In the genomic region with DNA sequence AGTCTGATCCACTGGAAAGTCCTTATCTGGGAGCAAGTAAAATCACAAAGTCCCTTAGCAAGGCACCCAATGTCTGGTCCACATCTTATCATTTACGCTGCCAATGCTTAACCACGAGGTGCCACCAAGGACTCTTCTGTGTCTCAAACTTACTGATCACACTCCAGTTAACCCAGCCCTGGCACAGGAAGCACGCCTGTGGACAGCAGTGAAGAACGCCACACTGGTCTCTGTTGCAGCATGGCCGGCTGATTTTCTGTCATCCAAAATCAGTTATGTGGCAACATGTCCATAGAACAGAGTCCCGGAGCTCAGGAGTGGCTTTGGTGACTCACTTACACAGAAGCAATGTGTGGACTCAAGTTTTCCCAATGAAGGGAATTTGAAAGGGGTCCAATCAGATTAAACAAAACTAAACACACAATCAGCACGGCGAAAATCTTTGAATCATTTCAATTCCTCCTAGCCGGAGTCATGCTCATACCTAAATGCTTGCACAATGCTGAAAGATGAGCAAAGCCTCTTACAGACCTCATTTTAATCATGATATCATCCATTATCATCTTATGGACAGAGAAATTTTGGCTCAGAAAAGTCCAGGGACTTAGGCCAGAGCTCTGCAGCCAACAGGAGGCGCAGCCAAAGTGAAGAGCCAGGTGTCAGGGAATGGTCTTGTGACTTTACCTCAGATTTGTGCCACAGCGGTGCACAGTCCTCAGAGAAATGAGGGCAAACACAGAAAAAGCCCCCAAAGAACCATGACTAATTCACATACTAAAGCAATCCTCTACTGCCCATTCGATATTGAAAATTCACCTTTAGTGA, we compare ENCODE assay signal across 11 mouse cellular contexts.
"Had no signal": no experiment of that assay in that cellular context is flagged by ENCODE, and none has a peak within 500 bp of the region (broad histone marks: within the 10 kb centered on the region; RNA-seq: fewer than 3 reads in every experiment).

No protein-coding gene starts in this region.

- H3K9ac ChIP-seq: limb, embryonic 12.5 days; liver, embryonic 14.5 days; midbrain, embryonic 13.5 days had no signal

- DNase-seq: kidney, adult 8-10 months; kidney, postnatal 25 days; layer of hippocampus, adult 9-11 months; liver; lung, adult 2 months; right cerebral cortex, postnatal 25 days; thymus, postnatal 36 days had no signal

- ATAC-seq: intestine, postnatal 0 days; midbrain, embryonic 13.5 days had no signal

- H3K4me2 ChIP-seq: limb, embryonic 12.5 days; midbrain, embryonic 13.5 days had no signal

- H3K36me3 ChIP-seq: limb, embryonic 12.5 days; midbrain, embryonic 13.5 days had no signal

- H3K4me3 ChIP-seq: limb, embryonic 12.5 days; midbrain, embryonic 13.5 days had no signal

- H3K27me3 ChIP-seq: limb, embryonic 12.5 days; midbrain, embryonic 13.5 days had no signal

- H3K9me3 ChIP-seq: limb, embryonic 12.5 days; midbrain, embryonic 13.5 days had no signal

- H3K27ac ChIP-seq: limb, embryonic 12.5 days; liver, embryonic 14.5 days; midbrain, embryonic 13.5 days had no signal
